In the genomic region with DNA sequence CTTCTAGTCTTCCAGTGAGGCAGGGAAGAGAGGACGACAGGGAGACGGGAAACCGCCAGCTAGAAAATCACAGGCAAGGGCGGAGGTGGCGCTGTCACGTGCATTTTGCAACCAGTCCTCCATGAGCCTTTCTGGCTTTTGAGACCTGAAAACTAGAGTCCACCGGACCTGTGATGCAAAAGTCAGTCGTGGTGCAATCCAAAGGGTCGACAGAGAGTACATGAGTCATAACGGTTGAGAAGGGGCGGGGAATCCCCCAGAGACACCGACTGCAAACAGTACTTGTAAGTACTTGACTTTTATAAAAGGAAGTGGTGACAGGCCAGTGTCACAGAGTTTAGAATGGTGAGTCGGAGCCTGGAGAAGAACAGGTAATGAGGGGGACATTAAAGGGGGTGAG, we compare ENCODE assay signal across 14 mouse cellular contexts. TPM values are rescaled to one million over a fixed set of nuclear protein-coding genes. Genes with fewer than 3 reads are reported as not detected.
DNase-seq lines count a peak whose midpoint lies in the region; ATAC-seq and TF ChIP-seq lines count a peak whose summit lies in the region.
"Had no signal": no experiment of that assay in that cellular context is flagged by ENCODE, and none has a peak within 500 bp of the region (broad histone marks: within the 10 kb centered on the region; RNA-seq: fewer than 3 reads in every experiment).

No protein-coding gene starts in this region.

- no peaks in the 10 kb centered on the region; the same call in 1 of the 2 replicates for H3K4me1 ChIP-seq in lung, postnatal 0 days (ENCODE audit: insufficient read depth, low read depth, low read length)
- H3K4me1 ChIP-seq in kidney, embryonic 16.5 days (ENCODE audit: insufficient read depth, low read length): no peaks in the 10 kb centered on the region
- H3K4me1 ChIP-seq: forebrain, embryonic 10.5 days; limb, embryonic 13.5 days had no signal

- peak; percentile 11 for DNase-seq in urinary bladder, postnatal 14 days (ENCODE audit: low spot score)
- no peak for DNase-seq in urinary bladder, postnatal 10 days (ENCODE audit: low spot score)
- peak; percentile 40 for DNase-seq in c-Kit-positive CD71-negative TER-119-negative erythroid progenitor cells, embryonic 14.5 days (ENCODE audit: low read depth)
- DNase-seq in lung, postnatal 0 days (ENCODE audit: low spot score): peak; percentile 90
- peak; percentile 4 for DNase-seq in splenic B cell, adult 2 months (ENCODE audit: low read depth, low spot score)
- no peak for DNase-seq in c-Kit-positive CD71-positive TER-119-positive erythroid progenitor cells, embryonic 14.5 days (ENCODE audit: low spot score)
- no peak for DNase-seq in spleen, postnatal 4 days (ENCODE audit: low spot score in 2 of 2)
- DNase-seq: cerebellum, adult 8-10 months; kidney, adult 18-20 months had no signal

- no peak overlapping the region for H3K4me3 ChIP-seq in lung, postnatal 0 days (ENCODE audit: low read depth, low read length)
- no peak overlapping the region for H3K4me3 ChIP-seq in kidney, embryonic 16.5 days (ENCODE audit: low read length)
- H3K4me3 ChIP-seq: forebrain, embryonic 10.5 days; limb, embryonic 13.5 days; myocyte had no signal

- peak; percentile 88 for TF ChIP-seq EP300 in lung, postnatal 0 days (IDR thresholded peaks at IDR 0.05)

- no peak overlapping the region for H3K4me2 ChIP-seq in lung, postnatal 0 days (replicated peaks; ENCODE audit: low read depth, low read length)
- no peak overlapping the region for H3K4me2 ChIP-seq in kidney, embryonic 16.5 days (replicated peaks; ENCODE audit: low read depth, low read length)
- H3K4me2 ChIP-seq: limb, embryonic 13.5 days had no signal

- no peaks in the 10 kb centered on the region for H3K9me3 ChIP-seq in lung, postnatal 0 days (ENCODE audit: low read length)
- no peaks in the 10 kb centered on the region for H3K9me3 ChIP-seq in kidney, embryonic 16.5 days (ENCODE audit: low read length)
- H3K9me3 ChIP-seq: forebrain, embryonic 10.5 days; limb, embryonic 13.5 days had no signal

- no peak overlapping the region for H3K9ac ChIP-seq in lung, postnatal 0 days (replicated peaks; ENCODE audit: low read depth)
- no peak overlapping the region for H3K9ac ChIP-seq in kidney, embryonic 16.5 days (replicated peaks; ENCODE audit: low read length)
- H3K9ac ChIP-seq: limb, embryonic 13.5 days had no signal

- peak; percentile 33; the same call in 1 of the 2 replicates for TF ChIP-seq CTCF in lung, postnatal 0 days (IDR thresholded peaks at IDR 0.05)

- no peaks in the 10 kb centered on the region for H3K36me3 ChIP-seq in lung, postnatal 0 days (ENCODE audit: insufficient read depth, low read length)
- no peaks in the 10 kb centered on the region for H3K36me3 ChIP-seq in splenic B cell, adult 2 months (ENCODE audit: control insufficient read depth, insufficient read depth, low read length, poor library complexity, severe bottlenecking)
- H3K36me3 ChIP-seq in kidney, embryonic 16.5 days (ENCODE audit: insufficient read depth, low read length): no peaks in the 10 kb centered on the region
- H3K36me3 ChIP-seq: forebrain, embryonic 10.5 days; limb, embryonic 13.5 days had no signal

- H3K27ac ChIP-seq in lung, postnatal 0 days (ENCODE audit: low read length): peak overlapping the region; percentile 43; the same call in 1 of the 2 replicates
- H3K27ac ChIP-seq in kidney, embryonic 16.5 days (ENCODE audit: low read length): no peak overlapping the region
- H3K27ac ChIP-seq: forebrain, embryonic 10.5 days; limb, embryonic 13.5 days had no signal

- no peaks in the 10 kb centered on the region for H3K27me3 ChIP-seq in lung, postnatal 0 days (replicated peaks; ENCODE audit: insufficient read depth, low read length)
- no peaks in the 10 kb centered on the region for H3K27me3 ChIP-seq in splenic B cell, adult 2 months (ENCODE audit: control insufficient read depth, insufficient read depth, low read length, poor library complexity, severe bottlenecking)
- no peaks in the 10 kb centered on the region for H3K27me3 ChIP-seq in kidney, embryonic 16.5 days (ENCODE audit: insufficient read depth, low read length)

- WGBS in lung, postnatal 0 days: 40% methylated on average over 13 of the region's 13 CpGs
- WGBS in kidney, embryonic 16.5 days: 63% methylated on average over 13 of the region's 13 CpGs

- peak; percentile 89 for ATAC-seq in lung, postnatal 0 days
- no peak for ATAC-seq in kidney, embryonic 16.5 days (ENCODE audit: low FRiP score, low TSS enrichment)

RNA-seq across cellular contexts. Expression of gene Prmt8, which starts 20.8 kb away (rescaled TPM):
- 0.39 and 0.80 TPM in 2 replicates for polyA plus RNA-seq in lung, postnatal 0 days (2015; fragmentation: Nextera tagmentation; extraction: Ambion mirVana)
- polyA plus RNA-seq in kidney, embryonic 16.5 days (2015; fragmentation: Nextera tagmentation; extraction: Ambion mirVana): 0.10 TPM in 1 of 2 replicates, not detected in the other
- polyA plus RNA-seq: myocyte; stomach, embryonic 16.5 days had no signal

Comparison
In these comparisons a context has a peak if more than half of its experiments do, and no peak if none do; other contexts are left out.
1. DNase-seq: peak in urinary bladder, postnatal 14 days (single experiment), c-Kit-positive CD71-negative TER-119-negative erythroid progenitor cells, embryonic 14.5 days (single experiment), lung, postnatal 0 days (single experiment) and splenic B cell, adult 2 months (single experiment); none in urinary bladder, postnatal 10 days (single experiment), c-Kit-positive CD71-positive TER-119-positive erythroid progenitor cells, embryonic 14.5 days (single experiment) and spleen, postnatal 4 days (0 of 2).